Mouse (Mus musculus) heart, embryonic 15.5 days (tissue): ENCODE measurements at regions not wholly inside any gene's neighbourhood (a gene's known extent, or its start where the extent isn't known, plus 50 kb on each side); places are given as distances from the start of the nearest gene placed in this dataset.

Source experiments
- ATAC-seq: fragments of 200-750 bp; cut with Nextera tagmentation; replicated peaks from 2 replicates; pipeline ENCODE4 v1.8.0; 2017; ENCODE audit warnings: low read depth, moderate TSS enrichment; ENCODE audit not compliant: insufficient number of reproducible peaks, insufficient read depth, low FRiP score
- H3K27ac ChIP-seq: fragments of 300-500 bp; sonication (generic); 2 replicates; pipeline ENCODE4 v1.5.1; 2015; ENCODE audit warnings: mild to moderate bottlenecking, inconsistent platforms
- H3K27me3 ChIP-seq: fragments of 300-500 bp; sonication (generic); 2 replicates; pipeline ENCODE4 v1.6.1; 2015; ENCODE audit warnings: inconsistent platforms
- H3K36me3 ChIP-seq: fragments of 300-500 bp; sonication (generic); 2 replicates; pipeline ENCODE4 v1.6.1; 2015; ENCODE audit warnings: mild to moderate bottlenecking, inconsistent platforms
- H3K4me1 ChIP-seq: fragments of 300-500 bp; sonication (generic); replicated peaks from 2 replicates; pipeline ENCODE4 v1.6.1; 2015; ENCODE audit warnings: inconsistent platforms
- H3K4me2 ChIP-seq: fragments of 300-500 bp; sonication (generic); 2 replicates; pipeline ENCODE4 v1.6.1; 2015; ENCODE audit warnings: inconsistent platforms, mild to moderate bottlenecking, moderate library complexity
- H3K4me3 ChIP-seq: fragments of 300-500 bp; sonication (generic); 2 replicates; pipeline ENCODE4 v1.5.1; 2015; ENCODE audit warnings: mild to moderate bottlenecking, inconsistent platforms
- H3K9ac ChIP-seq: fragments of 300-500 bp; sonication (generic); 2 replicates; pipeline ENCODE4 v1.6.1; 2015; ENCODE audit warnings: mild to moderate bottlenecking, inconsistent platforms
- H3K9me3 ChIP-seq: fragments of 300-500 bp; sonication (generic); replicated peaks from 2 replicates; pipeline ENCODE4 v1.6.1; 2016; ENCODE audit warnings: inconsistent platforms
- WGBS: fragments of 180-500 bp; shearing (Covaris S2); methylation state at CpG from one replicate; pipeline ENCODE4 v1.1.7; 2015; ENCODE audit warnings: mixed read lengths; 5-methylcytosine and 5-hydroxymethylcytosine counted together

DNA sequence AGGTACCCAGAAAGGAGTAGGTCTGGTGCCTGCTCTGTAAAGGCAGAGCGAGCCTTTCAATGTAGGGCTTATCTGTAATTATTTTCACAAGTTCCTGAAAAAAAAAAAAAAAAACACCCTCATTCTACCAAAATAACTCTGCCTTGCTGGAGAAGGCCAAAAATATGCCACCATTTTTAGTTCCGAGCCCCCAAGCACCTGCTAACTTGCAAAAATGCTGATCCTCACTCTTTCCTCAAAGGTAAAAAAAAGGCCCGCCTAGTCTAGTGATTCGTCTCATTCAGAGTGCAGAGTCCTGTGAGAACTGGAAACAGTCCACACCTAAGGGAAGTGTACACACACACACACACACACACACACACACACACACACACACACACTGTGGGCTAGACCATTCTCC, 143.7 kb upstream of the Dyrk2 start:
- no peak overlapping the region for H3K4me3 ChIP-seq
- H3K4me1 ChIP-seq: peaks cover 12% of the 10 kb centered on the region
- H3K27me3 ChIP-seq: no peaks in the 10 kb centered on the region
- H3K36me3 ChIP-seq: no peaks in the 10 kb centered on the region
- ATAC-seq: no peak
- no peak overlapping the region for H3K4me2 ChIP-seq
- WGBS: 64% methylated on average over 4 of the region's 4 CpGs
- no peak overlapping the region for H3K9ac ChIP-seq
- H3K9me3 ChIP-seq: no peaks in the 10 kb centered on the region
- H3K27ac ChIP-seq: no peak overlapping the region; the same call in 1 of the 2 replicates

DNA sequence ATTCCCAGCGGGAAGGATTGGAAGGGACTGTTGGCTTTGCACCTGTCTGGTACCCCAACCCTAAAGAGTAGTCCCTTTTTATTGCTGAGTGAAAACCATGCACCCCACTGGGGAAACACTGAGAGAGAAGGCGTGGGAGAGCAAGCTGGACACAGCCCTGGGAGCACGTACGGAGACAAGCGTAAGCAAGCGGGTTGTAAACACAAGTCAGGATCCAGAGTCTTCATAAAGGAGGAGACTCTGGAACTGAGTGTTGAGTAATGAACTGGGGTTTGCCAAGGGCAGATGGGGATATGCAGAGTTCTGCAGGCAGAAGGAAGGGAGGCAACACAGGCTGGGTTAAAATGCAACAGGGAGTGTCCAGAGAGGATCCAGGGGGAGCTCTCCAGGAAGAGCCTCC, 141.5 kb upstream of the Dyrk2 start:
- Histone ChIP-seq H3K9me3 (no peaks in the 10 kb centered on the region), H3K27ac (no peak overlapping the region), H3K27me3 (no peaks in the 10 kb centered on the region), H3K4me2 (no peak overlapping the region), H3K36me3 (no peaks in the 10 kb centered on the region), H3K4me3 (no peak overlapping the region), H3K9ac (no peak overlapping the region), H3K4me1 (peaks cover 12% of the 10 kb centered on the region)
- ATAC-seq: no peak
- WGBS: 89% methylated on average over 6 of the region's 6 CpGs

DNA sequence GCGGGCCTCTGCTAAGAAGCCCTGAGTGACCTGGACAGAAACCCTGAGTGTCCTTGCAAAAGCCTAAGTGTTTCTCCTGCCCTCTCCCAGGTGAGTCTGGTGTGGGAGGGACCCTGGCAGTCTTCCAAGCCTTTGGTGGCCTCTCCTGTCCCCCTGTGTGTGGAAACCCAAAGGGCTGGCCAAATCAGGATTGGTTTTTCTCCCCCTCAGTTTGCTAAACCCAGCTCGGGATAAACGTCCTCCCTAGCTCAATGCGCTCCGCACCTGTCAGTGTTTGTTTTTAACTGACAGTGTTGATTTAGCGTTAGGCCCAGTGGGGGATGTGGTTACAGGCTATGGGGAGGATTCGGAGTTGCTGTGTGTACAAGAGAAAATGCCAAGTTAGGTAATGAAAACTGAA, 140.9 kb upstream of the Dyrk2 start:
- no peak overlapping the region for H3K9ac ChIP-seq
- no peak for ATAC-seq
- 55% methylated on average over 7 of the region's 7 CpGs for WGBS
- H3K9me3 ChIP-seq: no peaks in the 10 kb centered on the region
- no peak overlapping the region for H3K27ac ChIP-seq
- no peak overlapping the region for H3K4me3 ChIP-seq
- no peaks in the 10 kb centered on the region for H3K27me3 ChIP-seq
- peaks cover 12% of the 10 kb centered on the region for H3K4me1 ChIP-seq
- no peak overlapping the region for H3K4me2 ChIP-seq
- H3K36me3 ChIP-seq: no peaks in the 10 kb centered on the region

DNA sequence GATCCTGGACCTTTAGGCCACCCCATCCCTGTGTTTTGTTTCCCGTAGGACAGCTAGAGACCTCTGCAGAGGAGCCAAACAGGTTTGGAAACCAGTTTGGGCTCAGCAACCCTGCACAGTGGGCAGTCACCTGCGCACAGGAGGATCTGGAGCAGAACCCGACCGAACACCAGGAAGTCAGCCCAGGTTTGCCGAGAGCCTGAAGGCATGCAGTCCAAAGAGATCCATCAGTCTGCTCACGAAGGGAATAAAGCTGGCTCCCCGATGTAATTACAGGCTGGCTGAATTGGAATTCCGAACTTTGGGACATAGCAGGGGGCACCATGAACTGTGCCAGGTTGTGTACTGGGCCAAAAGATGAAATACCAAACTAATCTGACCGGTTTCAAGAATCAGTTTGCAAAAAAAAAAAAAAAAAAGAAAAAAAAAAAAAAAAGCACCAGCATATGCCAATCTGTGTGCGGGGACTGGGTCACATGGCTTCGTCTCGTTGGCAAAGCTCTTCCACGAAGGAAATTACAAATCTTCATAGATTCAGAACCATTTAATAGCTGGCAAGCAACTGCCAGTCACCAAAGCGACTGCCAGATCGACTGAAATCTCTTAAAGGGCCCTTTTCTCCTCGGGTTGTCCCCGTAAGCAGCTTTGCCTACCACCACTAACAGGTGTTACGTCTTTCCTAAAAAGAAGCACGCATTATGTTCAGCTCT, 137.0 kb upstream of the Dyrk2 start:
- Histone ChIP-seq H3K4me1 (0 out of 2 replicates have a peak, but pooled peaks cover 2% of the 10 kb centered on the region), H3K36me3 (no peaks in the 10 kb centered on the region), H3K4me2 (no peak overlapping the region), H3K9me3 (no peaks in the 10 kb centered on the region), H3K9ac (no peak overlapping the region), H3K27ac (no peak overlapping the region), H3K27me3 (no peaks in the 10 kb centered on the region), H3K4me3 (no peak overlapping the region)
- ATAC-seq: no peak
- WGBS: 84% methylated on average over 19 of the region's 19 CpGs

DNA sequence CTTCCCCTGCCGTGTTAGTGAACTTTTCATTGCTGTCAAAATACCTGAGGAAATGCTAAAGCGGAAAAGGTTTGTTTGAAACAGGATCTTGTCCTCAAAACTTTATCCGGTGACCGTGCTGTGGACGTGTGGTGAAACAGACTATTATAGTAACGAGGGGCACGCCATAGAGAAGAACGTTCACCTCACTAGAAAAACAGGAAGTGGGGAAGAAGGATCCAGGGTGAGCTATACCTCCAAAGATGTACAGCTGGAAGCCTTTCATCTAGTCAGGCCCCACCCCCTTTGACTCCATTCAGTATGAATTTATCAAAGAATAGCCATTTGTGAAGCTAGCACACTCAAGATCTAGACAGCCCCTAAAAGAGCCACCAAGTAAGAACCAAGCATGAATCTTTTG, 135.5 kb upstream of the Dyrk2 start:
- H3K9ac ChIP-seq: no peak overlapping the region
- 85% methylated on average over 8 of the region's 8 CpGs for WGBS

DNA sequence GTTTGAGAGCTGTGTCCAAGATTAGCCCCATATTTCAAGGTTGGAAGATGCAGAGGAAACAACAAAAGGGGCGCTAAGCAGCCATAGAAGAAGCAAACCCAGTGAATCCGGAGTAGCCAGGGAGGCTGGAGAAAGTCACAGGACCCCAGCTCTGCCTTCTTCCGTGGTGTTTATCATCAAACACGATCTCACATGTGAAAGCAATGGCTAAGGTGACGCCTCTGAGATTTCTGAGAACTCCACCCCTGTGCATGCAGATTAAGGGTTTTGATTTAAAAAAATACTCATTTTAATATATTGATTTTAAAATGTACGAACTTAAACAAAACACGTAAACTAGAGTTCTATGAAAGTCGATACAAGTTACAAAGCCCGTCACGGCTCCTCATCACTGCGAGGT, 134.4 kb upstream of the Dyrk2 start:
- ATAC-seq: no peak
- no peak overlapping the region for H3K4me3 ChIP-seq

More for the DNA sequence above, 135.5 kb upstream of the Dyrk2 start:
- Histone ChIP-seq H3K4me2 (no peak overlapping the region), H3K27me3 (no peaks in the 10 kb centered on the region), H3K4me1 (no peaks in the 10 kb centered on the region), H3K4me3 (no peak overlapping the region), H3K27ac (no peak overlapping the region), H3K36me3 (no peaks in the 10 kb centered on the region), H3K9me3 (no peaks in the 10 kb centered on the region)
- ATAC-seq: no peak

DNA sequence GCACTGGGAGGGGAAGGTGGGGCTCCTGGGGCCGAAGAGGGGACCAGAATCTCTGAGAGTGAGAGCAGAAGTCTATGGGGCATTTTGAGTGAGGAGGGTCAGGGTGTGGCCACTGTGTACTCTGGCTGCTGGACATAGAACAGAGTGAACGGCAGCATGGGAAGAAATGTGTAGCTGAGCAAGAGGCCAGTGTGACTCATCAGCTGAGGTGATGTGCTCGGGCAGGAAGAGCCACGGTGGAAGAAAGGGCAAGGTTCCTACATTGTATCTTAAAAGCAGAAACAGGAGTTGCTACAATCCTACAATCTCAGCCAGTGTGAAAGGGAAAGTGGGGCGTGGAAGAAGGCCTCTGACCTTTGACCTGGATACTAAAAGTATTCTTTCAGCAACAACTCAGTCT, 133.8 kb upstream of the Dyrk2 start:
- Histone ChIP-seq H3K27me3 (no peaks in the 10 kb centered on the region), H3K27ac (no peak overlapping the region), H3K36me3 (no peaks in the 10 kb centered on the region), H3K4me3 (no peak overlapping the region), H3K4me1 (no peaks in the 10 kb centered on the region), H3K9ac (no peak overlapping the region), H3K4me2 (no peak overlapping the region), H3K9me3 (no peaks in the 10 kb centered on the region)
- ATAC-seq: no peak
- WGBS: 46% methylated on average over 5 of the region's 5 CpGs

More for the DNA sequence above, 134.4 kb upstream of the Dyrk2 start:
- Histone ChIP-seq H3K4me2 (no peak overlapping the region), H3K27ac (no peak overlapping the region), H3K36me3 (no peaks in the 10 kb centered on the region), H3K9me3 (no peaks in the 10 kb centered on the region), H3K27me3 (no peaks in the 10 kb centered on the region), H3K9ac (no peak overlapping the region), H3K4me1 (no peaks in the 10 kb centered on the region)
- 86% methylated on average over 11 of the region's 11 CpGs for WGBS

DNA sequence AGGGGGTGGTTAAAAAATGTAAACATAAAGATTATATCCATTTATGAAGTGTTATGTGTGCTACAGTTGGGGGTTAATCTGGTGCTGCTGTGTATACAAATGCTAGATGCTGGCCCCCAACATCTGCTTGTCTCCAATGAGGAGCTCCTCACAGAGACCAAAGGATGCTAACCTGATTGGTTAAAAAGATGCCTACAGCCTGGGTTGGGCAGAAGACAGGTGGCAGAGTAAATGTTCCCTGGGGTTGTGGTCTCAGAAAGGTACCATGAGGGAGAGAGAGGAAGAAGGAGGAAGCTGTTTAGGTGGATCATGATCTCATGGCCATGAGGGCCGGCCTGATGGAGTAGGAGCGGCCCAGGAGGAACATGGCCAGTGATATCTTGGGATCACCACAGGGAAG, 133.0 kb upstream of the Dyrk2 start:
- Histone ChIP-seq H3K27ac (no peak overlapping the region), H3K4me1 (no peaks in the 10 kb centered on the region), H3K9me3 (no peaks in the 10 kb centered on the region), H3K4me3 (no peak overlapping the region), H3K4me2 (no peak overlapping the region), H3K27me3 (no peaks in the 10 kb centered on the region), H3K36me3 (no peaks in the 10 kb centered on the region), H3K9ac (no peak overlapping the region)
- no peak for ATAC-seq
- WGBS: 94% methylated on average over 2 of the region's 2 CpGs

DNA sequence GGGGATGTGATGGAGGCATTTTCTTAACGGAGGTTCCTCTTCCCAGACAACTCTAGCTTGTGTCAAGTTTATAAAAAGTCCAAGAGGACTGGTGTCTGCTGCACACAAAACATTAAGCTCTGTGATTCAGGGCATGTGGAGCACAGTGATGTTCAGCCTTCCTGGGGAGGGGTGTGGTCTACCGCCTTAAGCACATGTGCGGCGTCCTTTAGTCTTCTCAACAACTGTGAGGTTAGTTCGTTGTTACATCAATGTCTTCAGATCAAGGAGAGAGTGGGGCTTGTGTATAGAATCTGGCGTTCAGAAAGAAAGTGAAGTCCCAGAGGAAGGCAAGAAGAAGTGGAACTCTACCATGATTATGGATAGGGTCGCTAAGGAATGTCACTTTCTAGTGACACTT, 131.9 kb upstream of the Dyrk2 start:
- H3K4me3 ChIP-seq: no peak overlapping the region
- 89% methylated on average over 7 of the region's 7 CpGs for WGBS

DNA sequence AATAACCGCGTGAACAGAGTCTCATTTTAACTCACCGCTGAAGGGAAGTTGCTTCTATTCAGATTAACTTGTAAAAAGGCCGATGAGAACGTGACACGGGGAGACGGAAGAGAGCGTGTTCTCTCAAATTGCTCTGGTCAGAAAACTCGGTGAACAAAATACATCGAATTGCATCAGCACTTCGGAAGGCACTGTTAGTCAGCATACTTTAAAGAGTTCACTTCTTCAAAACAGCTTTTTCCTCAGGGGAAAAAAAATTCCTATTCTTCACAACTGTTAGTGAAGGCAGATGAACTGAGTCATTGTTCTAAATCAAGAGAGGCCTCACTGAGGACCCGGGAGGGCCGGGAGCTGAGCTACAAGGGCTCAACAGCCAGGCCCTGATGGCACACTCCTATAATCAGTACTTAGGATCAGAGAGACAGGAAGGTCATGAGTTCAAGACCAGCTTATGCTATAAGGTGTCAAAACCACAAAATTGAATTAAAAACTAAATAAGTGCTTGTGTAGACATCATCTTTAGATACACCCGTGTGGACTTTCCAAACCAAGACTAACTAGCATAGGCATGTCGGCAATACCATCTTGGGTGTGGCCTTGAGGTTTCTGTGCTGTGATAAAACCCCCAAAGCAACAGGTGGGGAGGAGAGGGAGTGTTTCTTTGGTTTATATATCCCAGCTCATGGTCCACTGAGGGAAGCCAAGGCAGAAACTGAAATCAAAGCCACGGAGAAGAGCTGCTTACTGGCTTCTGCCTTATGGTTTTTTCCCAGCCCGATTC, 131.2 kb upstream of the Dyrk2 start:
- 82% methylated on average over 17 of the region's 17 CpGs for WGBS
- Histone ChIP-seq H3K27ac (no peak overlapping the region), H3K4me2 (no peak overlapping the region), H3K9me3 (no peaks in the 10 kb centered on the region), H3K4me3 (no peak overlapping the region), H3K9ac (no peak overlapping the region), H3K36me3 (no peaks in the 10 kb centered on the region), H3K27me3 (no peaks in the 10 kb centered on the region), H3K4me1 (no peaks in the 10 kb centered on the region)
- no peak for ATAC-seq

More for the DNA sequence above, 131.9 kb upstream of the Dyrk2 start:
- Histone ChIP-seq H3K4me2 (no peak overlapping the region), H3K9ac (no peak overlapping the region), H3K9me3 (no peaks in the 10 kb centered on the region), H3K36me3 (no peaks in the 10 kb centered on the region), H3K4me1 (no peaks in the 10 kb centered on the region), H3K27ac (no peak overlapping the region), H3K27me3 (no peaks in the 10 kb centered on the region)
- no peak for ATAC-seq

DNA sequence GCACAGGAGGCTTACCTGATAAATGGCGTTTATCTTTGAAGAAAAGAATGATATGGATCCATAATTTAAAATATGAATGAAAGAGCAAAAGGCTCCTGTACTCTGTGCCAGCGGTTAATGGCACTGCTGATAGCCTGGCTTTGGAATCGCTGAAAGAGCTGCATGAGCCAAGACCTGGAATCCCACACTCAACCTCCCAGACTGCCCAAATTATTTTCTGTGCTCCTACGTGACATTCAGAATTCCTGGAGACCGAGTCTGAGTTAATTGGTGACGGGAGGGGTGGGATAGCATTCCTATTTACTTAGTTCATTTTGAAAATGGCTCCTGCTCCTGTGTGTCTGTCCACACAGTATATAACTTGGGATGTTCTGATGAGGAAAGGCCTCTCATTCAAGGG, 129.0 kb upstream of the Dyrk2 start:
- Histone ChIP-seq H3K4me1 (no peaks in the 10 kb centered on the region), H3K4me2 (no peak overlapping the region), H3K36me3 (no peaks in the 10 kb centered on the region), H3K4me3 (no peak overlapping the region), H3K9ac (no peak overlapping the region), H3K9me3 (no peaks in the 10 kb centered on the region), H3K27me3 (no peaks in the 10 kb centered on the region), H3K27ac (no peak overlapping the region)
- no peak for ATAC-seq
- WGBS: 50% methylated on average over 6 of the region's 6 CpGs

DNA sequence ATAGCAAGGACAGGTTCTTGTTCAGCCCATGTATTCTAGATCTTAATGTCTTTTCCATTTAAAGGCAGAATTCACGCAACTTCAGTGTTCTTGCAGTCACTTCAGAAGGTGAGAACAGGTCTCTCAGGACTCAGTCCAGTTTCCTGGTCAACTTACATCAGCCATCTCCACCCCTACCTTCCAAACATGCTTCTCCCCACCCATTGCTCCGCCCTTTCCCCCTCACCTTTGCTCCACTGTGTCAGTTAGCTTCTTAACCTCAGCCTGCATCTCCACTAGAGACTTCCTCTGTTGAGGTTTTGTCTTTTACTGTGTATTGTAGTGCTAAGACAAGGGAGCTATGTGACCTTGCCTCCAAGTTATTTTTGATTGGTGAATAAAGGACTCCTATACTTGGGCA, 127.0 kb upstream of the Dyrk2 start:
- Histone ChIP-seq H3K27me3 (no peaks in the 10 kb centered on the region), H3K4me2 (no peak overlapping the region), H3K9me3 (no peaks in the 10 kb centered on the region), H3K9ac (no peak overlapping the region), H3K4me1 (no peaks in the 10 kb centered on the region), H3K36me3 (no peaks in the 10 kb centered on the region), H3K4me3 (no peak overlapping the region), H3K27ac (no peak overlapping the region)
- ATAC-seq: no peak
- WGBS: 83% methylated on average over 2 of the region's 2 CpGs
